Mouse (Mus musculus) forebrain, postnatal 0 days (tissue): ENCODE data around the gene Gm37240. TPM values are rescaled to one million over a fixed set of nuclear protein-coding genes. Genes with fewer than 3 reads are reported as not detected.

ENCODE experiments used
- ATAC-seq: fragments of 200-750 bp; cut with Nextera tagmentation; 2 replicates; pipeline ENCODE4 v1.8.0; 2017; ENCODE audit warnings: mild to moderate bottlenecking, moderate library complexity
- DNase-seq: peaks from one replicate; pipeline ENCODE4 v3.0.0-alpha.2; 2015
- H3K27ac ChIP-seq: fragments of 300-500 bp; sonication (generic); 2 replicates; pipeline ENCODE4 v1.5.1; 2014; ENCODE audit warnings: low read depth, mild to moderate bottlenecking, antibody characterized with exemption, low read length, moderate library complexity, mixed read lengths
- H3K27me3 ChIP-seq: fragments of 300-500 bp; sonication (generic); 2 replicates; pipeline ENCODE4 v1.6.1; 2014; ENCODE audit warnings: mild to moderate bottlenecking, low read length, mixed read lengths; ENCODE audit not compliant: insufficient read depth
- H3K36me3 ChIP-seq: fragments of 300-500 bp; sonication (generic); 2 replicates; pipeline ENCODE4 v1.6.1; 2014; ENCODE audit warnings: mild to moderate bottlenecking, moderate library complexity; ENCODE audit not compliant: insufficient read depth
- H3K4me1 ChIP-seq: fragments of 300-500 bp; sonication (generic); 2 replicates; pipeline ENCODE4 v1.6.1; 2014; ENCODE audit warnings: antibody characterized with exemption; ENCODE audit not compliant: insufficient read depth
- H3K4me2 ChIP-seq: fragments of 300-500 bp; sonication (generic); 2 replicates; pipeline ENCODE4 v1.6.1; 2014; ENCODE audit warnings: low read depth, mild to moderate bottlenecking, moderate library complexity
- H3K4me3 ChIP-seq: fragments of 300-500 bp; sonication (generic); 2 replicates; pipeline ENCODE4 v1.5.1; 2014; ENCODE audit warnings: low read depth, low read length, mixed read lengths
- H3K9ac ChIP-seq: fragments of 300-500 bp; sonication (generic); 2 replicates; pipeline ENCODE4 v1.6.1; 2014; ENCODE audit warnings: mild to moderate bottlenecking
- H3K9me3 ChIP-seq: fragments of 300-500 bp; sonication (generic); 2 replicates; pipeline ENCODE4 v1.6.1; 2016; ENCODE audit warnings: low read length
- CTCF ChIP-seq: sonication (generic); IDR thresholded peaks from 2 replicates; pipeline ENCODE4 v1.5.1; 2016; ENCODE audit warnings: antibody characterized with exemption, control low read depth, low read depth
- WGBS: fragments of 180-500 bp; shearing (Covaris S2); extraction: QIAGEN DNeasy Blood & Tissue Kit; methylation state at CpG from one replicate; pipeline ENCODE4 v1.1.7; 2014; 5-methylcytosine and 5-hydroxymethylcytosine counted together
- polyA plus RNA-seq: library from polyadenylated mRNA; unstranded; fragments of >200 nt; fragmentation: Nextera tagmentation; extraction: Ambion mirVana; gene quantifications from 2 replicates; pipeline ENCODE4 v1.2.1, GENCODE M21; 2015
- total RNA-seq: library from RNA; depleted of rRNA; stranded (reverse); fragments of >200 nt; gene quantifications from 2 replicates; pipeline ENCODE4 v1.2.3, GENCODE M21; 2014; rRNA removed

The Gm37240 gene
- total RNA-seq (0.67 and 2.8 TPM in 2 replicates), polyA plus RNA-seq (0.34 and 1.2 TPM in 2 replicates)

- H3K36me3 ChIP-seq, result no peaks in the 10 kb centered on the region
- H3K27ac ChIP-seq, result no peak within 1 kb of the TSS
- no peaks in the 10 kb centered on the region for H3K9me3 ChIP-seq
- H3K4me3 ChIP-seq, result peak within 1 kb of the TSS; percentile 49
- peak within 1 kb of the TSS; percentile 88 for H3K4me2 ChIP-seq
- peak; percentile 75 for DNase-seq
- H3K4me1 ChIP-seq, result no peaks in the 10 kb centered on the region
- no peak for TF ChIP-seq CTCF
- H3K9ac ChIP-seq, result peak within 1 kb of the TSS; percentile 19; the same call in 1 of the 2 replicates
- peak; percentile 86 for ATAC-seq
- no peaks in the 10 kb centered on the region for H3K27me3 ChIP-seq
- under 1% methylated on average over 48 of the region's 48 CpGs for WGBS
Observed at GRCm38 (mm10) chr3:85887239-85887827, at the start of gene Gm37240, which contains the start of gene Glt28d2. Gm37240 (minus strand) TSS chr3:85887518. Glt28d2 (minus strand) TSS chr3:85887516.

DNA sequence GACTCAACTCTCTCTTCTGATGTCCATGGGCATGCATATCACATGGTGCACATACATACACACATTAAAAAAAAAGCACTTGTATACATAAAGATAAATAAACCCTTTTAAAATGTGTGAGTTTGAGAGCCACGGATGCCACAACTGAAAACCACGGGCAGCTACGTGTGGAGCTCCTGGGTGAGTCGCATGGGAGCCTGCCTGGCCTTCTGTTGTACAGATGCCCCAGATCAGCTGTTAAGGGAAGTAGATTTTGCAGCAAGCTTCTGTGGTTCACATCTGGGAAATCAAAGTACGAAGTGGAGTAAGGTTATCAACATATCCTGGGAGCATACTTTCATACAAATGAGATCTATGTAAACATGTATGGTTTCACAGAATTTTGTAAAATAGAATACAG lies 46.3 kb upstream of the Gm37240 start:
- WGBS, result 92% methylated on average over 5 of the region's 5 CpGs
- H3K27ac ChIP-seq, result no peak overlapping the region
- no peaks in the 10 kb centered on the region for H3K4me1 ChIP-seq
- no peak overlapping the region for H3K9ac ChIP-seq
- H3K9me3 ChIP-seq, result no peaks in the 10 kb centered on the region
- TF ChIP-seq CTCF, result no peak
- no peaks in the 10 kb centered on the region for H3K27me3 ChIP-seq
- H3K36me3 ChIP-seq, result no peaks in the 10 kb centered on the region
- H3K4me2 ChIP-seq, result no peak overlapping the region
- DNase-seq (no peak), ATAC-seq (no peak)
- H3K4me3 ChIP-seq, result no peak overlapping the region

DNA sequence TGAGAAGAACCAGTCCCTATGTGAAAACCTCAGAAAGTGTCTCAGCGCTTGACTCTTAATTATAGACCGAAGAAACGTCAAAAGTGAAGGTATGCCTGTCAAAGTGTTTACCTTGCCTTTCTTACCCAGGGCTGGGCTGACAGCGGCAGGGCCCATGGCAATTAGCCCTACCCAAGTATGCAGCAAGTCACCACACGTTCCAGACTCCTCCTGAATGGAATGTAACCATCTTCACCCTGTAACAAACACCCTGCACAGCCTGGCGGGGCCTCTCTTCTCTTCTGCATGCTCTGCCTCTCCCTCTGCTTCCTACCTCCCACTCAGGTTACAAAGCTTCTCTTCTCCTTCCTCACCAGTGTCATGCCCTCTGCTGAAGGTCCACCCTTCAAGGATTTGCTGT lies 44.5 kb upstream of the Gm37240 start:
- no peak overlapping the region for H3K4me2 ChIP-seq
- no peak for DNase-seq
- H3K4me3 ChIP-seq, result no peak overlapping the region
- H3K36me3 ChIP-seq, result no peaks in the 10 kb centered on the region
- no peak overlapping the region for H3K9ac ChIP-seq
- no peak for ATAC-seq
- WGBS, result 90% methylated on average over 6 of the region's 6 CpGs
- no peaks in the 10 kb centered on the region for H3K27me3 ChIP-seq
- no peak for TF ChIP-seq CTCF
- H3K9me3 ChIP-seq, result no peaks in the 10 kb centered on the region
- no peak overlapping the region for H3K27ac ChIP-seq
- H3K4me1 ChIP-seq, result no peaks in the 10 kb centered on the region

DNA sequence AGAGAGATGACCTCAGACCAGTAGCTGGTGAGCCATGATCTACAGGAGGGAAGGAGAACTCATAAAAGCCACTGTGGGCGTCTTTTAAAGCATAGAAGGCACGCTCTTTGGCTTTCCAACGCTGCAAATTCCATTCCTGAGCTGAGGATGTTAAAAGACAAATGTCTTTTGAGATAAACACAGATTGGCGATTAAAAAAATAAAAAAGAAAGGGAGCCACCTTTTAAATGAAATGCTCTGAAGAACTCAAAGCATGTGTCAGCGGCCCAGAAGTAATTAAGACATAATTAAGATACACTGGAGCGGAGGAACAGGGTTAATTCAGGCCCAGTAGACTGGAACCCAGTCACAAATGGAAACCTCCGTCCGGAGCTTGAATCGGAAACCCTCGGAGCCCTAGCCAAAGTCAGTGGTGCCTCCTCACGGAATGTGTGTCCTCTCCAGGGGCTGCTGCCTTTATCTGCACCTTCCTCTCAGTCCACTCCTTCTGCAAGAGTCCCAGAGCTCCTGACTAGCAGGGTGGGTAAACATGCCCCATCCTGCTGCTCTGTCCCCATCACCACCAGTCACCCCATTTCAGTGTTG lies 43.4 kb upstream of the Gm37240 start:
- no peak overlapping the region for H3K27ac ChIP-seq
- no peak overlapping the region for H3K9ac ChIP-seq
- no peak for ATAC-seq
- H3K4me2 ChIP-seq, result no peak overlapping the region
- H3K36me3 ChIP-seq, result no peaks in the 10 kb centered on the region
- TF ChIP-seq CTCF, result no peak
- H3K27me3 ChIP-seq, result no peaks in the 10 kb centered on the region
- H3K4me1 ChIP-seq, result no peaks in the 10 kb centered on the region
- H3K9me3 ChIP-seq, result no peaks in the 10 kb centered on the region
- no peak overlapping the region for H3K4me3 ChIP-seq
- 28% methylated on average over 11 of the region's 11 CpGs for WGBS
- no peak for DNase-seq

GRCm38 (mm10) chr3:85929711-85930110 lies 42.4 kb upstream of the Gm37240 start:
- 87% methylated on average over 5 of the region's 5 CpGs for WGBS
- Histone ChIP-seq H3K9ac (no peak overlapping the region), H3K9me3 (no peaks in the 10 kb centered on the region), H3K36me3 (no peaks in the 10 kb centered on the region), H3K4me2 (no peak overlapping the region), H3K27ac (no peak overlapping the region), H3K27me3 (no peaks in the 10 kb centered on the region), H3K4me1 (no peaks in the 10 kb centered on the region), H3K4me3 (no peak overlapping the region)
- ATAC-seq (no peak), DNase-seq (no peak)
- no peak for TF ChIP-seq CTCF

GRCm38 (mm10) chr3:85928140-85928611 lies 40.9 kb upstream of the Gm37240 start:
- Histone ChIP-seq H3K4me3 (no peak overlapping the region), H3K4me2 (no peak overlapping the region), H3K27ac (no peak overlapping the region), H3K9ac (no peak overlapping the region), H3K4me1 (no peaks in the 10 kb centered on the region), H3K27me3 (no peaks in the 10 kb centered on the region), H3K9me3 (no peaks in the 10 kb centered on the region), H3K36me3 (no peaks in the 10 kb centered on the region)
- TF ChIP-seq CTCF, result no peak
- 54% methylated on average over 5 of the region's 5 CpGs for WGBS
- peak; percentile 77 for ATAC-seq
- peak; percentile 14 for DNase-seq

DNA sequence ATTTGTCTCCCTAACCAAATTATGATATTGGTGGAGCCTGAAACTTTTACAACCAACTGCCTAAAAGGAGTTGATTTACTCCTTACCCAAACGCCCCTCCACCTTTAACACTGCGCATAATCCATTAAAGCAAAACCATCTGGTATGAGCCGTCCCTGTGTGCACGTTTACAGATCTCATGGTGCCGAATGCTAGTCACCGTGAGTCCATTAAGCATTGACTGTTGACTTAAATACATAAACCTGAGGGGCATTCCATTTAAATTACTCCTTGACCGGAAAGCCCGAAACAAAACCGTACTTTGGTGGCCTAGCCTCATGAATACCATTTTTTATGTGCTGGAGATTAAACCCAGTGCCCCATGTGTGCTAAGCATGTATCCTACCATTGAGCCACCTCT lies 40.0 kb upstream of the Gm37240 start:
- no peaks in the 10 kb centered on the region for H3K9me3 ChIP-seq
- DNase-seq (no peak), ATAC-seq (no peak)
- H3K4me3 ChIP-seq, result no peak overlapping the region
- WGBS, result 82% methylated on average over 9 of the region's 9 CpGs
- H3K9ac ChIP-seq, result no peak overlapping the region
- H3K4me1 ChIP-seq, result no peaks in the 10 kb centered on the region
- no peaks in the 10 kb centered on the region for H3K36me3 ChIP-seq
- no peaks in the 10 kb centered on the region for H3K27me3 ChIP-seq
- no peak overlapping the region for H3K27ac ChIP-seq
- TF ChIP-seq CTCF, result no peak
- H3K4me2 ChIP-seq, result no peak overlapping the region
